Mouse (Mus musculus): ENCODE measurements around the gene Rbpjl.
A peak's percentile ranks its signal among the peaks of the same experiment; 100 is the strongest.

Rbpjl gene

DNA sequence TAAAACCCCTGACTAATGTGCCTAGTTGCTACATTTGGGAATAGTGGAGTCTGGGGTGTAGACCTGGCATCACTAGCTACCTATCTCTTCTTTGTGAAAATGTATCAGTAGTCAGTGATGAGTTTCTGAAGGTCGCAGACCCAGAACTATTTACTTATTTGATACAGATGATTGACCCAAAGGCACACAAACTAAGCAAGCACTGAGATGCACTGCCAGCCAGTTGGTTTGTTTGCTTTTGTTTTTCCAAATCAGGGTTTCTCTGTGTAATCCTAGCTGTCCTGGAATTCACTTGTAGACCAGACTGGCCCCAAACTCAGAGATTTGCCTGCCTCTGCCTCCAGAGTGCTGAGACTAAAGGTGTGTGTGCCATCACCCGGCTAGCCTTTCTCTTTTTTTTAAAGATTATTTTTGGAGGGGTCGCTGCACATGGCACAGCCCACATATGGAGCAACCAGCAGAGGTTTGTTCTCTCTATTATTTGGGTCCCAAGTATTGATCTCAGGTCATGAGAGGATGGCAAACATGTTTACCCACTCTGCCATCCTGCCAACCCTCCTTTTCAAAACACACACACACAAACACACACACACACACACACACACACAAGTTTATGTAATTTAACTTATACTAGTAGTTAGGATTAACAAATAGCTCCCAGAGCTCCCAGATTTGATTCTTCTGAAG lies 42.6 kb downstream of the Rbpjl start:
- DNase-seq (ENCODE audit: low read depth, low spot score), result no peak

DNA sequence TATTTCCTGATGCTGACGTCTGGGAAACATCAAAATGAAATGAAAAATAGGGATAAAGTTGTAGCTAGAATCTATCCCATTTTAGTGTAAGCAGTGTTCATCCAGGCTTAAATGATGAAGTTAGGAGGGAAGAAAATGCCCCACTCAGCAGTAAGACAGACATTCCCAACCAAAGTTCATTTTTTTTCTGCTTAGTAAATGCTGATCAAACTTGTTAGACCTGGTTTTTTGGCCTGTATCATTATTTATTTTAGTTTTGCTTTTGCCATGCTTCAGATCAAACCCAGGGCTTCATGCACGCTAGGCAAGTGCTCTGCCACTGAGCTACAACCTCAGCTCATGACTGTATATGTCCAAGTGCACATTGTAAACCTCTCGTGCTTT lies 43.1 kb downstream of the Rbpjl start:
- DNase-seq (ENCODE audit: low read depth, low spot score), result no peak

DNA sequence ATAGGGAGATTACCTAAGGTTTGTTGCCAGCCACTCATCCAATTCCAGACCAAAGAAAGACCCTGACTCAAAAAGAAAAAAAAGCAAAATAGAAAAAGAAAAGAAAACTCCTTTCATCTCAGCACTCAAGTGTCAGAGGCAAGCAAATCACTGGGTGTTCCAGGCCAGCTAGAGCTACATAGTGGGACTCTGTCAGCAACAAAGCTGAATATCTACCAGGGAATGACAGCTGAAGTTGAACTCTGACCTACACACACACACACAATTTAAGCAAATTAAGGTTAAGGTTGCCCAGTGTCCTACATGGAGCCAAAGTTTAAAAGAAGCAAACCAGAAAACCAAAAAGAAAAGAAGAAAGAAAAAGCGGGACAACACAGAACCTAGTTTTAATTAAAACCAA lies 45.2 kb downstream of the Rbpjl start:
- DNase-seq (ENCODE audit: low read depth, low spot score), result no peak

DNA sequence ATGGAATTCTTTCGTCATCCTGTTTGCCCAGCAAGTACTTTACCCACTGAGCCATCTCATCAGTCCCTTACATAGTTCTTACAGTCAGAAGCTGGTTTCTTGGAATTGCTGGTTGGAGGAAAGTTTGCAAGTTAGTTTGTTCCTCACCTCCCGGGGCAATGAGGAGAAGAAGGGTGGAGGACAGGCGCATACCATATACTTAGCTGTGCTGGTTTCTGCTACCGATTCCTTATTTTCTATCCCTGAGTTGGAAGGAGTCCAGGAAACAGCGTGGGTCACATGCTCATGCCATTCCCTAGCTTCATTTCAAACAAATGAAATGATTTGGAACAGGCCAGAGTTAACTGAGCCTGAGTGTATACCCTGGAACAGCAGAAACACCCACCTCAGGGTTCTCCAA lies 46.0 kb downstream of the Rbpjl start:
- no peak for DNase-seq (ENCODE audit: low read depth, low spot score)

DNA sequence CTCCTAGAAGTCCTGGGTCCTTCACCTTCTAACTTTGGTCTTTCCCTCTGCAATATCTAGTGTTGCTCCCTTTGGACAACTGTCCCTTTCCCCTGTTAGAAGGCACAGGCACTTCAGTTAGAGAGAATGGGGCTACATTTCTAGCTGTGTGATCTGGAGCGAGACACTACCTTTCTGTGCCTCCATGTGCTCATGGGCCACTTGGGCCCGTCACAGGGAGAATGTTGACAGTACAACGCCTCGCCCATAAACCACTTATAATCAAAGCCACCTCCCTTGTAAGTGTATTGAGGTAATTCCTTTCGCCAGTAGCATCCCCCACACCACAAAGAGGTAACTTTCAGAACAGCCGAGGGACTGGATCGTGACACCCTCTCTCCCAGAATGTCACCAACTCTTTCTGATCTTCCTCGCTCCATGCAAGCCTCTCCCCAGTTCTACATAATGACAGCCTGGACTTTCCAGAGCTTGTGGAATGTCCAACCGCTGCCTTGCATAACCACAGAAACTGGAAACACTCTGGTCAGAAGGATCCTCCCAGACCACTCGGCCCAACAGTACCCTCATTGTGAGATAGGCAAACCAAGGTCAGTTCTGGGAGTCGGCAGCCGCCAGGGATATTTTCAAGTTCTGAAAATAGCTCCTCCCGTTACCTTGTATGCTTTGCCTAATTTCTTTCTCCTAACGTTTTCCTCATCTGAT lies 46.6 kb downstream of the Rbpjl start:
- no peak for DNase-seq (ENCODE audit: low read depth, low spot score)

DNA sequence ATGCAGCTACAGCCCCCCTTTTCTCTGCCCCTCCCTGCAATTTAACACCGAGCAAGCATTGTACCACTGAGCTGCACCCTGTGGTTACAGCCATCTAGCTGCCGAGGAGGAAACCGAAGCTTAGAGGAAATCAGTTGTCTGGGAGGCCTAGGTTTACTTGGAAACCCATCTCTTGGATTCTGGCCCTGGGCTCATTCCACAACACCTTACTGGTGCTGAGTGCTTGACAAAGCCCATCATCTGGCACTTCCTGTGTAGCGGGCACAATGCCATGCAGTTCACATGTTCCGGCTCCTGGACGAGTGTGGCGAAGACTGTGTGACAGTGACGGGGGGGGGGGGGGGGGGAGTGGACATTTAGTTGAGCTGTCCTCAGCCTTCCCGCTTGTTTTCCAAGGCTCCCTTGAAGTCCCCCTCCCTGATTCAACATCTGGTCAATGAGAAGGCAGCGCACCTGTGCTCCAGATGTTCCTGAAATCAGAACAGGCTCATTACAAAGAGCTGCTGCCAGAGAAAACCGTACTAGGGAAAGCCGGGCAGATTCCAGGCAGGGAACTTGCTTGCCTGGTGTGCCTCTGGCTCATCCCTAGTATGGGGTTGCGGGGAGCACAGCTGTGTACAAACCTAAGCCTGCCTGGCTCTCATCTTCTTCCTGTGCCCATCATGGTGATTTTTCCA lies 49.2 kb downstream of the Rbpjl start:
- peak; percentile 58 for DNase-seq (ENCODE audit: low read depth, low spot score)

DNA sequence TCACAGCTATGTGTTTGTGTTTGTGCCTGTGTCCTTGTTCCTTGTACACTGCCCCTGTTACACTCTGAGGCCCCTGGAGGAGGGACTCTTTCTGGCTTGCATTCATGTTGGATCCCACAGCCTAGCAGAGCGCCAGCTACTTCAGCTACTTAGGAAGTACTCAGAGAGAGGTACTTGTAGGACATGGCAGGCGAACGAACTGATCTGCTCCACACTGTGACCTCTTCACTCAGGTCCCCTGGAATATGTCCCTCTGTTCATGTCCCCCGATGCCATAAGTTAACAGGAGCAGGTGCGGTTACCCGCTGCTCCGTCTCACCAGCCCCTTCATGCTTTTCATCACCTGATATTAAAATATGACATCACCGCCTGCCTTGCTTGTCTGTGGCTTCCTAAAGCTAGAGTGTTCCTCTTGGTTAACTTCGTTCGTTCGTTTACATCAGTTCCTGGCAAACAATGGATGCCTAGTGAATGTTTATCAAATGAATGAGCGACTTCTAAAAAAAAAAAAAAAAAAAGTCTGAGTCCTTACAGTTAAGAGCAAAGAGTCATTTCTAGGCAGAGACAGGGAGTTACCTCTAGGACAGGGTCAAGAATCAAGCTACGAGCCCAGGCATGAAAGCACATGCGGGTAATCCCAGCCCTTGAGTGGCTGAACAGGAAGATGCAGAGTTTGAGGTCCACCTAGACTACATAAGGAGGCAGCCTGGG lies 50.3 kb downstream of the Rbpjl start:
- no peak for DNase-seq (ENCODE audit: low read depth, low spot score)

DNA sequence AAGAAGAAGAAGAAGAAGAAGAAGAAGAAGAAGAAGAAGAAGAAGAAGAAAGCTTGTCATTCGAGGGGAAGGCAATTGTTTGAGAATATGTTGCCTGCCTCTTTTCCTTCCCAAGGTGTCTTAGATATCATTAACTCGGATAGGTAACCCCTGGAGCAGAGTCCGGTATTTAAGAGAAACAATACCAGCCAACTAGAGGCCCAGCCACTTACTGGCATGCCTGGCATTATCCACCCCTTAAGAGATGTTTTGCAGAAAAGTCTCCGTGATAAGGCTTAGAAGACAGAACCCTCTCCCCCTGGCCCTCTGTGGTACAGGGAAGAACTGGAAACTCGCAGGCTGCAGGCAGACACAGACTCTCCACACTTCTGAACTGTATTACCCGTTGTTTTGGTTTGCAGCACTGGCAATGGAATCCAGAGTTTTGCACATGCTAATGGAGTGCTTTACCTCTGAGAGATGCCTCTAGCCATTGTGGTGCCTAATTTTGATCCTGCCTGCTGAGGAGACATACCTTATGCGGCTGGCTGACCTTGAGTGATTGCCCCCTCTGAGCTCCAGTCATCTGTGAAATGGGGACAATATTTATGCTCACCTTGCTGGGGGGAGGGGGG lies 51.1 kb downstream of the Rbpjl start:
- DNase-seq (ENCODE audit: low read depth, low spot score), result no peak

DNA sequence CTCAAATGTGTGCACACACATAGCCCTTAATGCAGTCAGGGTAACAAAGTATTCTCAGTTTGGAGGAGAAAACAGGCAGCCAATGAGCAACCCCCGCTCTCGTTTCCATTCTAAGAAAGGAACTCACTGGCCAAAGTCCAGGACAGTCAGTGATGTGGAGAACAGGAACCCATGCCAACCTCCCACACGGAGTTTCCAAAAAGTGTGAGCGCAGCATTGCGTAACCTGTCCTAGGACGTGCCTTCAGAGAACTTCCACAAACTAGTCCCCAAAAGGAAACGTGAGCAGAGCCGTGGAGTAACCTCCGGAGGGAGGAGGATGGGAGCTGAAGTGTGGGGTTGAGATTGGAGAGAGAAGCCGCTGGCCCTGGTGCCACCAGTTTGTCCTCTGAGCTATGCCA lies 51.9 kb downstream of the Rbpjl start:
- DNase-seq (ENCODE audit: low read depth, low spot score), result no peak

DNA sequence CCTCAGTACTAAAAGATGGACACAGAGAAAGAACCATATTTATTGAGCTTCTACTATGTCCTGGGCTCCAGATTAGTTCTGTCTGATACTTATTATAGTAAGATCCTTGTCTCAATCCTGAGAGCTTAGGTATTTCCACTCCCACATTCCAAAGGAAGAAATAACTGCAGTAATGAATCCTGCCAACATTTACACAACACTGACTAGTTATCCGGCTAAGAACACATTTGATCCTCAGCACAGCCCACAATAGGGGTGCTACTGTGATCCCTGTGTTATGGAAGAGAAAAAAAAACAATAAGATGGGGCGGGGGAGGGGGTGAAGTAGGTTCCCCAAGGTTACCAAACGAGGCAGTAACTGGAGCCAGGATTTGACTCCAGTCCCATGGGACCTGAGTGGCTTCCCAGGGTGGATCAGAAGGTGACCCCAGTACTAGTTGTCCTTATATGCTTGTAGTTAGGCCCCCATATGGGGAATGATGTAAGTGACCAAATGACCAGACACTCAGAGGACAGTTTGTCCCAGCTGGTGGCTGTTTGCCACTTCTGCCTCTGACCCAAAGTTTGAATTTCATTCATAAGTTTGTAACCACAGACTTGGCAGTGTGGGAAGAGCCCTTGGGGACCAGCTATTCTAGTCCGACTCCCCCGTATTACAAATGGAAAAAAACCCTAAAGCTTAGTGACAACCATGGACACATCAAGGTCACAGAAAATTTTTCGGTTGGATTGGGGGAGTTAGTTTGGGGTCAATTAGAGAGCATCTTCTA lies 52.7 kb downstream of the Rbpjl start:
- DNase-seq (ENCODE audit: low read depth, low spot score), result peak; percentile 92

DNA sequence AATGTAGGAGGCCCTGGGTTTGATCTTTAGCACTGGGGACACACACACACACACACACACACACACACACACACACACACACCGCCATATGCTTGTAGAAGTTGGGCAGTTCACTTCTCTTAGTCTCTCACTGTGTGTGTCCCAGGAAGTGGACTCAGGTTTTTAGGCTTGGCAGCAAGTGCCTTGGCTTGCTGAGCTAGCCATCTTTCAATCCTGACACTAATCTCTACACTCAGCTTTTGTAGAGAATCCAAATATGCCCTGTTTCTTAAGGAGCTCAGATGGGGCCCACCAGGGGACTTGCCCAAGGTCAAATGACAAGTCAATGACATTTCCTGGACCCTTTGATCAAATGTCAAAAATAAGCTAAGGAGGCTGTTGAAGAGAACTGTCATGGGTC lies 53.5 kb downstream of the Rbpjl start:
- DNase-seq (ENCODE audit: low read depth, low spot score), result no peak

DNA sequence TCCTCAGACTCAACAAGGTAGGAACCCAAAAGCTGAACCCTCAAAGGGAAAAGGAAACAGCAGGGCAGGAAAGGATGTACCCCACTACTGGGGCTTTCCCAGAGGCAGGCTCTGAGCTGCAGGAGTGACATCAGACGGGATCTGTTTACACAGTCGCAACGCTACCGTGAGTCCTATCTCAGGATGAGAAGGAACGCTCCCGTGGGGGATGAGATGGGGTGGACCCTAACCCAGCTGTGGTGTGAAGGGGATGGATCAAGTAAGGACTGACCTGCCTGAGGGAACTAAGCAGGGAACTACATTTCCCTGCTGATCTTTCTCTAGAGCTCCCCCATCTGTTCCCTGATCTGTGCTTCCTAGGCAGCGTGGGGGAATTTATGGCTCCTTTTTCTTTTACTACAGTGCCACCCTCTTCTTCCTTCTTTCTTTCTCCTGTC lies 53.9 kb downstream of the Rbpjl start, which contains the start of gene Sys1:
Sys1 (plus strand) TSS at position 101 of the 437 bp plus-strand sequence.
- DNase-seq (ENCODE audit: low read depth, low spot score), result peak; percentile 48

DNA sequence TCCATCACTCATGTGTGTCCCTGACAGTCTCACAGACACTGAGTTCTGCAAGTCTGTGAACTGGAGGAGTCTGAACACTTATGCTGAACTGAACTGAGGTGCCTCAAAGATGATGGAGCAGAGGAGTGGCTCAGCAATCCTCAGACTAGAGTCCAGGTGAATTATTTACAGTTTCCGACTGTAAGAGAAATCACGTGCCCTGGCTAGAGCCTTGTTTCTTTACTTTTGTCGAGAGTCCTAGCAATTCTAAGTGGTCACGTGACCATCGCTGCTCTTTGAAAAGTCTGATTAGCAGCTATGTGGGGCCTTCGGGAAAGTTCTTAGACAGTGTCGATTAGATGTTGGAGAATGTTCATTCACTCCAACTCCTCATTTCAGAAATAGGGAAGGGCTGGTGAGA lies 55.0 kb downstream of the Rbpjl start:
- DNase-seq (ENCODE audit: low read depth, low spot score), result peak; percentile 51

DNA sequence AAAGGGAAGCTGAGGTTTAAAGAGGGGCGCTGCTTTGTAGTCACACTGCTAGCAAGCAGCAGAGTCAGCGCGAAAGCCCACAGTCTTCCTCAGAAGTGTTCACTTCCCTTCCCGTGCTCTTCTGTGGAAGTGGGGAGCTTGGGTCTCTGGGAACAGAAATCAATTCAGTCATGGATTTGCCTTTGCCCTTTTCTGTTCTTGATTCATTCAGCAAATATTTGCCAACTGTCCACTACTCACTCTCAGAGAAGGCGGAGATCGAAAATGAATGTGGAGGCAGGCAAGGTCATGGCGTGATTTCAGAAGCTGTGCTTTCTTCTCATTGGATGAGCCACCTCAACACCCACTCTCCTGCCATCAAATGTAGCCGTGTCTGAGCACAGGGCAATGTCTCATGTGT lies 55.6 kb downstream of the Rbpjl start:
- no peak for DNase-seq (ENCODE audit: low read depth, low spot score)

DNA sequence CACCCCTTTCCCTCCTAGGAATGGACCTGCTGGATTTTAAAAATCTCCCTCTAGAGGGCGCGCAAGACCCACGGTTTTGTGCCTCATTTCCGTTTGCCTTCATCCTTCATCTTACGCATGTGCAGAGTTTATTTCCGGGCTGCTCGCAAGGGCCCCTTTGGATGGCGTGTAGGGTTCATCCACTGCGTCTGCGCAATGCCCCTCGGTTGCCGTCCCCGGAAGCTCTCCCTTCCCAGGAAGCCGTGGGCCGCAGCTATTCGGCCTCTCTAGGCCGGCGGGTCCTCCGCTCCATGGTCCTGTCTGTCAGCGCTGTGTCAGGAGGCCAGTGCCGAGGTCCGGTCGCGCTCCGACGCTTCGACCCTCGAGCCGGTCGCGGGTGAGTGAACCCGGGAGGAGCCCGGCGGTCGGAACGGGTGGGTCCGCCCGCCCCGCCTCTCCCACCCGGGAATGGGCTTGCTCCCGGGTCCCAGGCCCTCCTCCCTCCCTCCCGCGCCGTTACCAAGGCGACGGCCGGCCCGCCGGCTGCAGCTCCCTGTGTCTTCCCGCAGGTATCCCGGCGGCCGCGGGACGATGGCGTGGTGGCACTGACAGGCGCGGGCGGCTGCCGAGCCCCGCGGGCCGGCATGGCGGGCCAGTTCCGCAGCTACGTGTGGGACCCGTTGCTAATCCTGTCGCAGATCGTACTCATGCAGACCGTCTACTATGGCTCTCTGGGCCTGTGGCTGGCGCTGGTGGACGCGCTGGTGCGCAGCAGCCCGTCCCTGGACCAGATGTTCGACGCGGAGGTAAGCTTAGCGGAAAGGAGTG lies 58.0 kb downstream of the Rbpjl start, which contains the start of gene Gm20458:
Gm20458 (plus strand) TSS at position 223 of the 807 bp plus-strand sequence.
- DNase-seq (ENCODE audit: low read depth, low spot score), result peak; percentile 99

Data from R1 (cell line).